Mouse (Mus musculus): ENCODE data around the gene Bax.

- no peak for TF ChIP-seq TAL1 (IDR thresholded peaks at IDR 0.05; ENCODE audit: low read length)
- TF ChIP-seq GATA1 (IDR thresholded peaks at IDR 0.05; ENCODE audit: low read length) = no peak
Measured at GRCm38 (mm10) chr7:45492225-45492844, 25.6 kb upstream of the Bax start.
